Mouse (Mus musculus) MEL (cell line): Measurements from ENCODE around the gene Cryba1.

Source experiments
- BHLHE40 ChIP-seq: IDR thresholded peaks from 2 replicates; pipeline ENCODE4 v1.6.1; 2012; ENCODE audit warnings: low read depth, mild to moderate bottlenecking, inconsistent platforms, low read length, improper control_type of control experiment, borderline replicate concordance
- CHD2 ChIP-seq: IDR thresholded peaks from 2 replicates; pipeline ENCODE4 v1.6.1; 2011; ENCODE audit warnings: low read length, improper control_type of control experiment
- CTCF ChIP-seq, 3 experiments: IDR thresholded peaks in 2 of 3; conservative IDR thresholded peaks in 1 of 3; 2 replicates each; pipeline ENCODE4 v1.5.1; 2011 to 2012; ENCODE audit warnings: low read length in 3 of 3, low read depth in 2 of 3, mild to moderate bottlenecking in 2 of 3, improper control_type of control experiment in 1 of 3, inconsistent platforms in 1 of 3, mixed read lengths in 1 of 3, moderate library complexity in 1 of 3; ENCODE audit not compliant: control insufficient read depth in 1 of 3, insufficient read depth in 1 of 3, poor library complexity in 1 of 3, severe bottlenecking in 1 of 3
- EP300 ChIP-seq, 2 experiments: IDR thresholded peaks; 2 replicates each; pipeline ENCODE4 v1.6.1; 2011; ENCODE audit warnings: improper control_type of control experiment in 2 of 2, low read length in 2 of 2, low read depth in 1 of 2, mild to moderate bottlenecking in 1 of 2
- MAFK ChIP-seq: IDR thresholded peaks from 2 replicates; pipeline ENCODE4 v1.6.1; 2011; ENCODE audit warnings: low read depth, mild to moderate bottlenecking, low read length, improper control_type of control experiment, borderline replicate concordance
- MAX ChIP-seq: IDR thresholded peaks from 2 replicates; pipeline ENCODE4 v1.6.1; 2011; ENCODE audit warnings: low read length, improper control_type of control experiment
- POLR2A ChIP-seq, 2 experiments: IDR thresholded peaks; 2 replicates each; pipeline ENCODE4 v1.6.1; 2011 to 2012; ENCODE audit warnings: low read length in 2 of 2, mild to moderate bottlenecking in 2 of 2, control low read depth in 1 of 2, improper control_type of control experiment in 1 of 2, low read depth in 1 of 2, moderate library complexity in 1 of 2; ENCODE audit not compliant: control insufficient read depth in 1 of 2, insufficient read depth in 1 of 2, poor library complexity in 1 of 2
- TAL1 ChIP-seq: IDR thresholded peaks from 2 replicates; pipeline ENCODE4 v1.6.1; 2012; ENCODE audit warnings: mild to moderate bottlenecking, inconsistent platforms, low read length, moderate library complexity, mixed read lengths
- TCF12 ChIP-seq: IDR thresholded peaks from 2 replicates; pipeline ENCODE4 v1.6.1; 2014; ENCODE audit warnings: low read depth, mild to moderate bottlenecking, inconsistent platforms, low read length, improper control_type of control experiment, moderate library complexity
- ZKSCAN1 ChIP-seq: IDR thresholded peaks from 2 replicates; pipeline ENCODE4 v1.6.1; 2012; ENCODE audit warnings: low read depth, mild to moderate bottlenecking, inconsistent platforms, low read length, improper control_type of control experiment, moderate library complexity
- ZNF384 ChIP-seq: IDR thresholded peaks from 2 replicates; pipeline ENCODE4 v1.6.1; 2012; ENCODE audit warnings: low read depth, mild to moderate bottlenecking, inconsistent platforms, low read length, improper control_type of control experiment

DNA sequence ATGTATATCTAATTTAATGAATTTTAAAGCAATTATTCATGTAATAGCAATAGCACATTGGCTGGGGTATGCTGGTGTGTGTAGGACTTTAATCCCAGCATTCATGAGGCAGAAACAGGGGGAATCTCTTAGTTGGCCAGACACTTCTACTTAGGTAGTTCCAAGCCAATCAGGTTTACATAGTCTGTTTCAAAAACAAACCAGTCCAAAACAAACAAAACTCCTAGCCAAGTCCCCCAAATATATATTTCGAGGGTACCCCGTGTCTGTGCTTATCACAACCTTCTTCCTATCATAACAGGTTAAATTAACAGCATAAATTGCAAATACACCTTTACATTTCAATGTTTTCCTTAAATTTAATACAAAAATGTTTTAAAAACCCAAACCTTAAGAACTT lies 40.2 kb downstream of the Cryba1 start:
- TF ChIP-seq POLR2A (IDR thresholded peaks at IDR 0.05; ENCODE audit: control insufficient read depth in 1 of 2, insufficient read depth in 1 of 2, low read depth in 1 of 2, low read length in 2 of 2, poor library complexity in 1 of 2) (no peak), EP300 (IDR thresholded peaks at IDR 0.05; ENCODE audit: low read depth in 1 of 2, low read length in 2 of 2) (no peak), MAX (no peak), TAL1 (no peak), BHLHE40 (no peak), CTCF (IDR thresholded peaks at IDR 0.05 in 2 of 3, conservative IDR thresholded peaks at IDR 0.05 in 1 of 3; ENCODE audit: control insufficient read depth in 1 of 3, insufficient read depth in 1 of 3, low read depth in 2 of 3, low read length in 3 of 3, poor library complexity in 1 of 3, severe bottlenecking in 1 of 3) (no peak), CHD2 (no peak), MAFK (no peak), TCF12 (no peak), ZKSCAN1 (no peak), ZNF384 (no peak)
